Mouse (Mus musculus) heart, postnatal 36 days (tissue): Measurements from ENCODE around the gene Ostm1. TPM values are rescaled to one million over a fixed set of nuclear protein-coding genes. Genes with fewer than 3 reads are reported as not detected.

Source experiments
- DNase-seq, 2 experiments: peaks; one replicate each; pipeline ENCODE4 v3.0.0; 2021 to 2022
- intact Hi-C: fragments of 180-260 bp; cut with DNase I; formaldehyde crosslinking; loops from one replicate; pipeline ENCODE4 v1.15.1; 2025
- total RNA-seq, 2 experiments: library from RNA; stranded (reverse); gene quantifications; 2 replicates each; pipeline ENCODE4 v1.2.3; 2021

The Ostm1 gene
- total RNA-seq, 2 experiments from 2014 or later, result 16.4 to 18.2 TPM

DNA sequence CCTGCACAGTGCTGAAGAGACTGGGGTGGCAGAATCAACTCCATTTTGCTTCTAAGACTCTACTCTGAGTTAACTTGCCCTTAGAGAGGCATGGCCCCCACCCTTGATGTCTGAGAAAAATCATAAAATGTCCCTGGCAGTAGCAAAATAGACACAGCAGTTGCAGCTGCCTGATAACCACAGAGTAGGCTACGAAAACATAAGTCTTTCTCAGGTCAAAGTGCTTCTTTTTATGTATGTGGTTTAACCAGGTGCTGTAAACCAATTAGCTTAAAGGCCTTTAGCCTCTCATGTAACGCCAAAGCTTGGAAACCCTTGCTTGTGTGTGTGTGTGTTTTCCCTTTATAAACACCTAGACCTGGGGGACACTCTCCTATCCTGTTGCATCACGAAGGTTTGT is 89.2 kb downstream of the Ostm1 start:
- intact Hi-C loops, result loop anchor here (10.0 kb wide), 1 partner anchor 858 kb away; no protein-coding TSS in a partner anchor
- DNase-seq, result no peak

DNA sequence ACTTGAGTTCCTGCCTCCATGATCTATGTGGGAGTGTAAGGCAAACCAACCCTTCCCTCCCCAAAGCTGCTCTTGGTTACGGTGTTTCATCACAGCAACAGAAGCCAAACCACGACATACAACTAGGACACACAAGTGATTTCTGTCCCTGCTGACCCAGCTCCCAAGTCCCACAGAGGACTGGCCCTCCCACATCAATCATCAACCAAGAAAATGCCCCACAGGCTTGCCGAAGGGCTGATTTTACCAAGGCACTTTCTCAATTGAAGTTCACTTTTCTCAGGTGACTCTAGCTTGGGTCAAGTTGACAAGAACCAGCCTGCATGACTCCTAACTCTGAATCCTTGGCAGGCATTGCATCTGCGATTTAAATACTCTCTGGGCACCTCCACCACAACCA is 91.9 kb downstream of the Ostm1 start:
- no peak for DNase-seq
- intact Hi-C loops, result loop anchor here (10.0 kb wide), 1 partner anchor 861 kb away; no protein-coding TSS in a partner anchor

DNA sequence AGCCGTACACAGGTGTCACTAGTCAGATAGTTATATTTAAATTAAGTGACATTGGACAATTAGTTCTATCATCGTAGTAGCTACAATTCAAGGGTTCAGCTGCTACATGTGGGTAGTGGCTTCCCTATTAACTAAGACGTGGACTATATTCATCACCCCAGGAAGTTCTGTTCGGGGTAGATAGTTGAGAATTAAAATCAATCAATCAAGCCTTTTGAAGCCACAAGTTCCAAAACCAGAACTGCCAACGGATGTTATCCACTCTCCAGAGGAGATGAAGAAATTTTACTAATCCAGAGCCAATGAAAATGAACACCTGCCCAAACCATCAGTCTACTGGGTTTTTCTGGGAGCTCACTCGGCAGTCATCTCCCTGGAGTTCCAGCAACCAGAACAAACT is 94.7 kb downstream of the Ostm1 start:
- intact Hi-C loops, result loop anchor here (10.0 kb wide), 1 partner anchor 864 kb away; no protein-coding TSS in a partner anchor
- DNase-seq, result no peak

DNA sequence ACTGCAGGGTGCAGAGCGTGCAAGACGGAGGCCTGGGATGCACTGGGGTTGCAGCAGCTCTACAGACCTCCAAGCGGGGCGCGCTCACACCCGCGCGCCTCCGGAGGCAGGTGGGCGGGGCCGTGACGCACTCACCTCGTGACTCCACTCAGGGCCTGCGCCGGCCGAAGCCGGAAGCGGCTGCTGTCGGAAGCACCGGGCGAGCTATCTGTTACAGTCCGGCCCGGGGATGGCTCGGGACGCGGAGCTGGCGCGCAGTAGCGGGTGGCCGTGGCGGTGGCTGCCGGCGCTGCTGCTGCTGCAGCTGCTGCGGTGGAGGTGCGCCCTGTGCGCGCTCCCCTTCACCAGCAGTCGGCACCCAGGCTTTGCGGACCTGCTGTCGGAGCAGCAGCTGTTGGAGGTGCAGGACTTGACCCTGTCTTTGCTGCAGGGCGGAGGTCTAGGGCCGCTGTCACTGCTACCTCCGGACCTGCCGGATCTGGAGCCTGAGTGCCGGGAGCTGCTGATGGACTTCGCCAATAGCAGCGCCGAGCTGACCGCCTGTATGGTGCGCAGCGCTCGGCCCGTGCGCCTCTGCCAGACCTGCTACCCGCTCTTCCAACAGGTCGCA is 95.2 kb downstream of the Ostm1 start:
- intact Hi-C loops, result loop anchor here (10.0 kb wide), 1 partner anchor 864 kb away; no protein-coding TSS in a partner anchor
- peak; percentile 87 to 91 for DNase-seq

DNA sequence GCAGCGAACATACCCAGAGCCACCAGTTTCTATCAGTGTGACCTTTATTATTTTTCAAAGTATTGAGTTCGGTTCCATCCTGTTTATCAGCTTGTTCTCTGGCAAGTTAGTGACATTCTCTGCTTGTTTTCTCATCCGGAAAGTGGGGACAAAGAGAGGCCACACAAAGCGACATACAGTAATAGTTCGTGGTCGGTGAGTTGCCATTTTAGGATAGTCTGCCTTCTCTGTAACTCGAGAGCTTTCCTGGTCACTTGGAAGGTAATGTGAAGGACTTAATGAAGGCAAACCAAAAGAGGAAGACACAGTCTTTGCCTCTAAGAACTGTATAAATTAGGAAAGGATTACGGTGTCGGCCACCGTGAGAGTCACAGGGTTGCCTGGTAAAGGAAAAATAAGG is 96.0 kb downstream of the Ostm1 start:
- DNase-seq, result peak in 1 of 2 experiments; percentile 9
- intact Hi-C loops, result loop anchor here (10.0 kb wide), 1 partner anchor 865 kb away; no protein-coding TSS in a partner anchor

DNA sequence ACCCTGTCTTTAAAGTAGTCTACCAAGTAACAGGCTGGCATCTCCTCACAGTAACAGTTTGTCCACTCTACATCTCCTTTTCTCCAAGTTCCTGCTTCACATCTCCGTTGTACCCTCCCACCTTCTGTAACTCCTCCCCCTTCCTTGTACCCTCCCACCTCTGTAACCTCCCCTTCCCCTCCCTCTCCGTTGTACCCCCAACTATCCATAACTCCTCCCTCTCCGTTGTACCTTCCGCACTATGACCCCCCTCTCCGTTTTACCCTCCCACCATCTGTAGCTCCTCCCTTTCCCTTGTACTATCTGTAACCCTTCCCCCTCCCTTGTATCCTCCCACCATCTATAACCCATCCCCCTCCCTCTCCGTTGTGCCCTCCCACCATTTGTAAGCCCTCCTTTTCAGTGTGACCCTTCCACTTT is 97.0 kb downstream of the Ostm1 start:
- intact Hi-C loops, result no loop called here
- no peak for DNase-seq

DNA sequence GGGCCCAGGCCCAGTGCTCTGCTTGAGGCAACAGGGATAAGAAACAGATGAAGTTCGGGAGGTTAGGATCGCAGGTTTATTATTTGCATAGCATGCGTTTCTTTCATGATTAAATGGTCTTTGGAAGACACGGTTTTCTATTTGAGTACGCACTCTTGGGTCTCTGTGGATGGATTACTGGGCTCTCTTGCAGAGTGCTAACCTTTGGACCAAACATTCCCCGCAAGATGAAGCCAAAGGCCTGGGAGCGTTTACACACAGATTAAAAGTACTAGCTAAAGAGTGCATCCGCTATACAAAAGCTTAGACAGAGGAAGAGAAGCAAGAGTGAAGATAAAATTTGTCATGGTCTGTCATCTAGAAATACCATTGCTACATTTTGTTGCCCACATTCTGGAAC is 98.8 kb downstream of the Ostm1 start:
- DNase-seq, result no peak
- intact Hi-C loops, result no loop called here

DNA sequence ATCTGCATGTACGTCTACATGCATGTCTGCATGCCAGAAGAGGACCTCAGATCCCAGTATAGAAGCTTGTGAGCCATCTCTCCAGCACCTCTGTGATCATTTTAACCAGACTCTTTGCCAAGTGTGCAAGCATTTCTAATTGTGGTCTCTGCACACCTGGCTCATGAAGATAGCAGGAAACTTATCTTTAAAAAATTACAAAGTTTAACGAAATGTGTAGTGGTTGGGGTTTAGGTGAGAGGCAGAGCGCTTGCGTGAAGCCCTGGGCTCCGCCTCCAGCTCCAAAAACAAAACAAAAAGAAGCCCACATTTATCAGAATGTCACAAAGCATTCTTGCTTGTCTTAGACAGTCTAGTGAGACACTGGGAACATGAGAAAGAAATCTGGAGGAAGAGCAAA is 104.3 kb downstream of the Ostm1 start:
- DNase-seq, result no peak
- intact Hi-C loops, result no loop called here

DNA sequence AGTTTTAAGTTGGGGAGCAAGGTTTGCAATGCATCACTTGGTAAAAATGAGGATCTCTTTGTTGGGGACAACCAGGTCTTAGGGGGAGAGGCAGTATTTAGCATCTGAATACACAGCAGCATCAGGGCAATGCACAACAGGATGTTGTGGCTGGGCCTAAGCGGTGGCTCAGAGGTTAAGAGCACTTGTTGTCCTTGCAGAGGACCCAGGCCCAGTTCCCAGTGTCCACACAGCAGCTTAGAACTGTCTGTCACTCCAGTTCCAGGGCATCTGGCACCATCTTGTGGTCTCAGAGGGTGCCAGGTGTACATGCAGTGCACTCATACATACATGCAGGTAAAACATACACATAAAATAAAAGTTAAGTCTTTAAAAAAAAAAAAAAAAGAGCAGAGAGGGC is 106.1 kb downstream of the Ostm1 start:
- intact Hi-C loops, result no loop called here
- no peak for DNase-seq

DNA sequence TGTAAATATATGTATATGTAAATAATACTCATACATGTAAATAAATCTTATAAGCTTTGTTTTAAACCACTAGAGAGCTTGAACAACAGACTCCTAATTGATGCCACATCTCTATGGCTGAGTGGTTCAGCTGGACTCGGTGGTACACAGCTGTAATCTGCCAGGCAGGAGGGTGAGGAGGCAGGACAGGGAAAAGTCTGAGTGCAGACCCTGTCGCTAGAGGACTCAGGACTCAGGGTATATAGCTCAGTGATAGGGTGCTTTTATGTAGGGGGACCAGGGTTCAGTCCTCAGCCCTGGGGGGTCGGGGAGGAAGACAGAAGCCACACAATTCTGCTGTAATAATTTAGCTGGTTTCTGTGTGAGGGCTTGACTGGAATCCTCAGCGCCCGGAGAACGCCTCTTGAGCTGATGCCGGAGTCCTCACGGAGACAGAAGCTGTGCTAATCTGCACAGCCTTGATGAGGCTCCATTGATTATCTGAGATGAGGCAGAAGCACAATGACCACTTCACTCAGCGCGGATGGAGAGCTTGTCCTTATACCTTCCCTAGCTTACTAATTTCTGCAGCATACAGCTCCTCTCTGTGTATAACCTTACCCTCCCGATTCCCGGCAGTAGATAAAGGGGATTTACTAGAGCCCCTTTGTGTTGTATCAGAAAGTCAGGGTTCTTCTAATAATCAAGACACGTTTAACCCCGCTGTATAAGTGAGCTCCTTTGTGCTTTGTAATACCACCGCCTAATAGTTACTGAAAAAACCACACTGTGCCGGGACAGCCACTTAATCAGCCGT is 106.8 kb downstream of the Ostm1 start:
- DNase-seq, result no peak
- intact Hi-C loops, result no loop called here

DNA sequence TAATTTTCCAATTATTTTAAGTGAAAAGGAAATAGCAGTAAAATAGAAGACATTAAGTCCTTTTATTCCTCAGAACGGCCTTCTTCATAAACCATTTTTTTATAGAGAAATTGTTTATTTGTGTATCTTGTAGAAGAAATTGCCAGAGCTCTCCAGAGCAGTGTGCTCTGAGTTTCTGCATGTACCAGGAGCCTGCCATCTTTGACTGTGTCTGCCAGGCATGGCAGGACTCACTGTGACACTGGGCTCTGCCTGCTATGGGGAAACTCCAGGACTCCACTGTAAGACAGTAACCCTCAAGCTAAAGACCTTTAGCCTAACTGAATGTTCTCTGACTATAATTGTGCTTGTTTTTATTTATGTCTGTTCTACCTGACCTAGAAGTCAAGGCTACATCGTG is 107.4 kb downstream of the Ostm1 start:
- DNase-seq, result no peak
- intact Hi-C loops, result no loop called here

DNA sequence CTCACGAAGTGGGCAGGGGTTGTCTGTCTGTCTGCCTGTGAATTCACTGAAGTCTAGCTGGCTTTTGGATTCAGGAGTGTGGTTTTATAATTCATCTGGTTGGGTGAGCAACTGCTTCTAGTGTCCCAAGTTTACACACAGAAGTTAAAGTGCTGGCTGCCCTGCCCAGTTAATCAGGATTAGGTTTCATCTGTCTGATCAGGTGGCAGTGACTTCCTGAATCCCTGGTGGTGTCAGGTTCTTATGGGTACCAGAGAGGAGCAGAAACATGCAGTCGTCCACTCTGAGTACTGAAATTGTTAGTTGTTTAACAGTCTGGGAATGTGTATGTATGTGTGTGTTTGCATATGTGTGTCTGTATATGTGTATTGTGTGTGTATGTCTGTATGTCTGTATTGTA is 108.5 kb downstream of the Ostm1 start:
- intact Hi-C loops, result no loop called here
- no peak for DNase-seq

DNA sequence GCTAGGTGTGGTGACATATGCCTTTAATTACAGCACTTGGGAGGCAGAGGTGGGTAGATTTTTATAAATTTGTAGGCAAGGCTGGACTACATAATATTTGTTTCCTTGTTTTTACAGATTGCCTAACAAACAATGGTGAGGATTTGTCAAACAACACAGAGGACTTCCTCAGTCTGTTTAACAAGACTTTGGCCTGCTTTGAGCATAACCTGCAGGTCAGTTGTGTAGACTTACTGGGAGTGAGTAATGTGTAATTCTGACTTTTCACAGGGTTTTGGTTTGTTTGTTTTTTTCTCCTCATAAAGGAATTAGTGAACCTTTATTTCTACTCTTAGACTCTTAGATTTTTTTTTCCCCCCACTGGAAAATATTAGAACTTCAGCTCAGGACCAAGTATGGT is 109.2 kb downstream of the Ostm1 start:
- intact Hi-C loops, result no loop called here
- DNase-seq, result no peak

DNA sequence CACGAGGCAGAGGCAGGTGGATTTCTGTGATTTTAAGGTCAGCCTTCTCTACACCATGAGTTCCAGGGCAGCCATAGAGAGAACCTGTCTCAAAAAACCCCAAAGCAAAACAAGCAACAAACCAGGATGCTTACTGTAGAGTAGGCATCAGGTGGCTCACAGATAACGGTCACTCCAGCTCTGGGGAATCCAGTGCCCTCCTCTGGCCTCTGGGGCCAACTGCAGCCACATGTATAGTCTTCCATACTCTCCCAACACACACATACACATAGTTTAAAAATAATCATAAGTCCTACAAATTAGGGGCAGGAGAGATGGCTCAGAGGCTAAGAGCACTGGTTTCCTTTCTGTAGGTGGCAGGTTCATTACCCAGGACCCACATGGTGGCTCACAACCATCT is 109.9 kb downstream of the Ostm1 start:
- no peak for DNase-seq
- intact Hi-C loops, result no loop called here

DNA sequence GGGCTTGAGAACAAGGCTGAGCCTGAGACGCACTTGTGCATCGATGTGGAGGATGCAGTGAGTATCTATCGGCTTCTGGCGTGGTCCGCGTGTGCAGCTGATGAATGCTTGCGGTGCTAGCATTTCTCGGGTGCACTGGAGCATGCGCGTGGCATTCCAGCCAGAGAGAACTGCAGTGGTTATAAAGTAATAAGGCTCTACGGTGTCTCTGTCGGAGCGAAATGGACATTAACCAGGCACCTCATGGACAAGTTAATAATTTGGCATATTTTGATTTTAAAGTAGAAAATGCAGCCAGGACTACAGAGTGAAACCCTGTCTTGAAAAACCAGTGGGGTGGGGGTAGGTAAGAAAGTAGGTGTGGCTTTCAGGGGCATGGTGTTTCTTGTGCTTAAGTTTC is 112.7 kb downstream of the Ostm1 start:
- DNase-seq, result no peak
- intact Hi-C loops, result loop anchor here (5.0 kb wide), 3 partner anchors 106 to 246 kb away; no protein-coding TSS in a partner anchor

DNA sequence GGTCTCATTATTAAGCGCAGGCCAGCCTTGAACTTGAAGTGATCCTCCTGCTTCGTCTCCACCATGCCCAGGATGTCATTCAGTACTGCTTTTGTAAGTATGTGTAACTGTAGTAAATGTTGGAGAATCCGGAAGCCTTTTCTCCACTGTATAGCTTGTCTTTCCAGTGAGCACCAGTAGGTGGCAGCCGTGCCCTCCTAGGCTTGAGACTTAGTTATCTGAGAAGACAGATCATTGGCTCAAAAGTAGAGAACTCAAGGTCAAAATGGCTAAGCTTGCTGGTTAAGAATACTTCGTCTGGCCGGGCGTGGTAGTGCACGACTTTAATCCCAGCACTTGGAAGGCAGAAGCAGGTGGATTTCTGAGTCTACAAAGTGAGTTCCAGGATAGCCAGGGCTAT is 113.4 kb downstream of the Ostm1 start:
- peak; percentile 66 to 78 for DNase-seq
- intact Hi-C loops, result loop anchor here (5.0 kb wide), 3 partner anchors 105 to 245 kb away; no protein-coding TSS in a partner anchor

DNA sequence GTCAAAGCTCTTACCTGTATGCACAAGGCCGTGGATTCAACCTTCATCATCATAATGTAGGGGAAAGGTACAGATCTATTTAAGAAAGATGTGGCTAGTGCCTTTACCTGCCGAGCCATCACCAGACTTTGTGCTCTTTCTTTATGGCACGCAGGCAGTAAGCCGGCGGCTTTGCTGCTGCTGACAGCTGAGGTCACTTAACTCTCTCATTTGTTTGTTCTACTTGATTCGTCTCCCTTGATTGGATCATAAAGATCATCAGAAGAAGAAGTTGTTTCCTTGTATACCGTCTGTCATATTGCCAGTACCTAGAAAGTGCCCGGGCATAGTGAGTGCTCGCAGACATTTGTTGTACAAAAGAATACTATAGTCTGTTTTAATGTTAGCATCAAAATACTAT is 114.8 kb downstream of the Ostm1 start:
- intact Hi-C loops, result loop anchor here (5.0 kb wide), 3 partner anchors 104 to 244 kb away; no protein-coding TSS in a partner anchor
- DNase-seq, result no peak

DNA sequence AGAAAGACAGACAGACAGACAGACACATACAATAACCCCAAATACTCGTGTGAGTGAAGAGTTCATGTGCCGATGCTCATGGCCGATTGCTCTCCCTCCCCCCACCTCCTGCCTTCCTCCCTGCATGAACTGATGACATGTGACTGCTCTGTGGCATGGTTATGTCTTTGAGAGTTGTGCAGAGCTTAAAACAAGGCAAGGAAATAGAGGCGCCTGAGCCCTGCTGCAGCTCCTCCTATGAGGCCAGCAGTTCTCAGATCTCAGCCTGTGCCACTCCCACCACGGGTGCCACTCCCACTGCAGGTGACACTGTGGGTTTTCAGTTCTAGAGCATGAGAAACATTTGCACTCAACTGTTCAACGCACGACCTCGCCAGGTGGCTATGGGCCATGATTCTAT is 115.4 kb downstream of the Ostm1 start:
- intact Hi-C loops, result loop anchor here (5.0 kb wide), 3 partner anchors 103 to 243 kb away; no protein-coding TSS in a partner anchor
- no peak for DNase-seq

DNA sequence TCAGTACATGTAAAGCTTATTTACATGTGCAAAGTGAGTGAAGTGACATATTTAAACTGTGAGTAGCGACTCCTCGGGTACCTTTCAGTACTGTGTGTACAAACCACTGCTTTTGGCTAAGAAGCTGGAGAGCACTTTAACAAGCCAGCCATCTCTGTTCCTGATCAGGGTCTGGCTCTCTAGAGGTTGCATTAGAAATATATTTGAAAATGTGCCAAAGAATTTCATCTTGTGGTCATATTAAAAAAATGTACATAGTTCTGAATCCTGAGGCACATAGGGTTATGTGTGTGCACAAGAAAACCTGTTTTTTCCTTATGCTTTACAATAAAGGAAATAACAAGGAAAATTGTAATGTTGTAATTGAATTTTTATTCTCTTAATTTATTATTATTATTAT is 118.5 kb downstream of the Ostm1 start:
- intact Hi-C loops, result no loop called here

DNA sequence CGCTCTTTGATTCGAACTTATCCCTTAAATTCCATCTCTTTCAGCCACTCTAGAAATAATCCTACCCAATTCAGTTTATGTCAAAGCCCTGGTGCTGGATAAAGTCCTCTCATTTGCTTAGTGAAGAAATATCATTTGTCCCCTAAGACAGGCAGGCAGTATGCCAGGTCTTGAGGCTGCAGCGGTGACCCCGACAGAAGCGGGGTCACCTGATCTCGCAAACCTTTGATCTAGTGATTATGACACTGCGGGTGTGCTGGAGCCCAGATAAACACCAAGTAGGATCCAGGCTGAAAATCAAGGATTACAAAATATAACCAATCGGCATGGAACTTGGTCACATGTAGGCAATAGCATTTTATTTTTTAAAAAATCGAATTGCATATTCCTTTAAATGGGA is 131.1 kb downstream of the Ostm1 start:
- DNase-seq, result no peak
- intact Hi-C loops, result no loop called here

More for the DNA sequence above, 118.5 kb downstream of the Ostm1 start:
- no peak for DNase-seq

DNA sequence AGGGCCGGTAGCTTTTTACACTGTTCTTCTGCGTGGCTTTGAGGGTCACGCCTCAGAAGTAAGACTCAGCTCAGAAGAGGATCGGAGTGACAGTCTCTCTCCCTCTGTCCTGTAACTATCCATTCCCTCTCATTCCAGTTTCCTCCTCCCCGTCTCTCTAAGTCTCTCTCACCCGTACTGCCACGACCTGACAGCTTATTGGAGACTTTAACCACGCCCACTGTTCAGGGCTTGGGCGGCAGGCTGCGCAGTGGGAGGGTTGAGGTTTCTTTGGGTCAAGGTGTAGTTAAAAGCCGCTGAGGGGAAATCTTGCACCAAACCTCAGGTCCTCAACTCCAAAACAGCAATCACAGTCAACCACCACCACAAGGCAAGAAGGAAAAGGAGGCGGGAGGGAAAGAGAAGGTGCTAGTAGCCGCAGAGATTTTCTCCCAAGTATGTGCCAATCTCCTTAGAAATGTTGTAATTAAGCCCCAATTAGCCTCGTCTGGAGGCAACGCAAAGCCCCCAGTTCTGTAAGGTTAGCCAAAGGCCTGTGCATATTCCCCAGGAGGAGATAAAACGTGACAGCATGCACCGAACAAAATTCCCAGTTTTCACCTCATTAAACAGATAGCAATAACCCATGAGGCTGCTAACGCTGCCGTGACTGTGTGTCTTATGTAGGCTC is 131.9 kb downstream of the Ostm1 start:
- intact Hi-C loops, result no loop called here
- DNase-seq, result no peak
